Mouse (Mus musculus): ENCODE results near the gene Lrpprc.

GRCm38 (mm10) chr17:84828301-84828700 lies 37.7 kb upstream of the Lrpprc start:
- TF ChIP-seq MAFK (IDR thresholded peaks at IDR 0.05; ENCODE audit: insufficient read depth, low read depth, low read length) (no peak), HCFC1 (IDR thresholded peaks at IDR 0.05; ENCODE audit: borderline replicate concordance, insufficient read depth, low read length) (no peak)

Data from ES-E14 (cell line).